In genomic region chr4:82607266-82607665, GRCm38 (mm10) we compare ENCODE assay signal across 34 mouse cellular contexts.
"Had no signal": no experiment of that assay in that cellular context is flagged by ENCODE, and none has a peak within 500 bp of the region (broad histone marks: within the 10 kb centered on the region; RNA-seq: fewer than 3 reads in every experiment).

No protein-coding gene starts in this region.

- H3K9ac ChIP-seq: heart, embryonic 12.5 days; heart, embryonic 13.5 days; heart, embryonic 15.5 days; hindbrain, embryonic 12.5 days; hindbrain, embryonic 13.5 days; hindbrain, embryonic 14.5 days; hindbrain, embryonic 15.5 days; intestine, embryonic 15.5 days; kidney, embryonic 15.5 days had no signal

- DNase-seq: heart, postnatal 10 days; heart, postnatal 14 days; heart, postnatal 4 days; kidney, adult 11 months; kidney, adult 18-20 months; kidney, adult 2 months; kidney, adult 8-10 months; kidney, adult 9 months; kidney, postnatal 10 days; kidney, postnatal 14 days; kidney, postnatal 25 days; kidney, postnatal 36 days; kidney, postnatal 4 days; layer of hippocampus, adult 9-11 months; layer of hippocampus, postnatal 36 days had no signal

- H3K27me3 ChIP-seq: heart, embryonic 12.5 days; heart, embryonic 13.5 days; heart, embryonic 15.5 days; hindbrain, embryonic 12.5 days; hindbrain, embryonic 13.5 days; hindbrain, embryonic 15.5 days; intestine, embryonic 15.5 days; kidney, embryonic 15.5 days had no signal

- H3K36me3 ChIP-seq: heart, embryonic 10.5 days; heart, embryonic 12.5 days; heart, embryonic 13.5 days; heart, embryonic 15.5 days; hindbrain, embryonic 10.5 days; hindbrain, embryonic 12.5 days; hindbrain, embryonic 13.5 days; hindbrain, embryonic 15.5 days; intestine, embryonic 15.5 days; kidney, embryonic 15.5 days had no signal

- H3K27ac ChIP-seq: heart, embryonic 10.5 days; heart, embryonic 13.5 days; heart, embryonic 15.5 days; hindbrain, embryonic 10.5 days; hindbrain, embryonic 12.5 days; hindbrain, embryonic 13.5 days; hindbrain, embryonic 14.5 days; hindbrain, embryonic 15.5 days; hindbrain, postnatal 0 days; intestine, embryonic 15.5 days; kidney, embryonic 15.5 days; kidney, postnatal 0 days; layer of hippocampus, adult 2 months had no signal

- H3K4me2 ChIP-seq: heart, embryonic 11.5 days; heart, embryonic 12.5 days; heart, embryonic 13.5 days; heart, embryonic 15.5 days; hindbrain, embryonic 12.5 days; hindbrain, embryonic 13.5 days; hindbrain, embryonic 14.5 days; hindbrain, embryonic 15.5 days; intestine, embryonic 15.5 days; kidney, embryonic 15.5 days had no signal

- ATAC-seq: hindbrain, embryonic 16.5 days; hindbrain, postnatal 0 days; inflammation-experienced regulatory T-cells, adult 6 months; intestine, embryonic 15.5 days; intestine, embryonic 16.5 days; intestine, postnatal 0 days had no signal

- H3K4me3 ChIP-seq: heart, embryonic 10.5 days; heart, embryonic 12.5 days; heart, embryonic 13.5 days; heart, embryonic 15.5 days; hindbrain, embryonic 10.5 days; hindbrain, embryonic 12.5 days; hindbrain, embryonic 13.5 days; hindbrain, embryonic 15.5 days; intestine, embryonic 15.5 days; kidney, embryonic 15.5 days; layer of hippocampus, adult 2 months had no signal

- H3K9me3 ChIP-seq: heart, embryonic 10.5 days; heart, embryonic 12.5 days; heart, embryonic 13.5 days; heart, embryonic 15.5 days; hindbrain, embryonic 10.5 days; hindbrain, embryonic 12.5 days; hindbrain, embryonic 13.5 days; hindbrain, embryonic 15.5 days; intestine, embryonic 15.5 days; kidney, embryonic 15.5 days had no signal
